Mouse (Mus musculus) spleen, postnatal 36 days (tissue): ENCODE measurements around the gene Sema3b.
A peak's percentile ranks its signal among the peaks of the same experiment; 100 is the strongest.

Experiments
- DNase-seq, 2 experiments: peaks; one replicate each; pipeline ENCODE4 v3.0.0; 2022; ENCODE audit warnings: low spot score in 2 of 2, mixed read lengths in 1 of 2

Gene Sema3b

DNA sequence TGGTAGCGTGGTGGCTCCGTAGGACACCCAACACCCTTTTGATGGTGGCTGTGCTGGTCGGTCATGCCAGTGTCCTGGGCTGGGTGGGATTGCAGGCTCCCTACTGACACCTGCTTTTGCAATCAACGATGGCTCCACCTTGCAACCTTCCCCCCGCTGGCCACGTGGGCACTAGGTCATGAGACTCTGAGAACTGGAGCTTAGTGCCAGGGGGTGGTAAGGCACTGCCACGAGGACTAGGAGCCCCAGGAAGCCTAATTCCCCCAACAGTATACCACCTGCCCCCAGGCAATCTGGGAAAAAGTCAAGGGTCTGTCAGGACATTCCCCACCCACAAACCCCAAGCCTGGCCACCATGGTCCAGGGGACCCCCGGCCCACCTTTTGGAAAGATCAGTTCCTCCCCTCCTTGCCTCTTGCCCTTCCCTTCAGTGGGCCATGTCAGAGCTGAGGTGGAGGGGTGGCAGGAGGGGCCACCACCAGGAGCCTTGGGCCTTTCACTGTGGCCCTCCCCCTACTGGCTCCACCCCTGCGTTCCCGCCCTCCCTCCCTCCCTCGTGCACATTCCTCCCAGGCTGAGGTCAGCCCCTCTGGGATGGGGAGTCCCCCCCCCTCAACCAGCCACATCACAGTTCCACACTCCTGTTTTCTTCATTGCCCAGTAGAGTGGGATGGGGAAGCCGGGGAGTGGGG, at the start of gene Sema3b:
Sema3b (minus strand) TSS at position 489 of the 692 bp plus-strand sequence.
- DNase-seq = no peak

GRCm38 (mm10) chr9:107658096-107658495, 49.1 kb upstream of the Sema3b start:
- DNase-seq = no peak

DNA sequence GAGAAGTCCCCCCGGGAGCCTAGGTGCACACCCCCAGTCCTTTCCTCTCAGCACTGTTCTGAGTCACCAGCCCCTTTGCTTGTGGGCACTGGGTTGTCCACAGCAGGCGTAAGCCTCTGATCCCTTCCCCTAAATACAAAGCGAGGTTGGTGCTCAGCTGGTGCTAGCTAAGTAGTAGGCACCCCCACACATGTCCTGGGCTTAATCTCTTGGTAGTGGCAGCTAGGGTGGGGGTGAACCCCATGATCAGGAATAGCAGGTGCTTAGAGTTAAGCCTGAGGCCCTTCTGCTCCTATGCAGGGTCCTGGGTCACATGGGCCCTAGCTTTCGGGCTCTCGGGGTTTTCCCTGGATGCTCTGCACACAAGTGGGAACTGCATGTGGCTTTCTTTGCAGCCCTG, 48.1 kb upstream of the Sema3b start:
- DNase-seq = no peak

- no peak for DNase-seq
Measured at GRCm38 (mm10) chr9:107654585-107654984, 45.6 kb upstream of the Sema3b start.

GRCm38 (mm10) chr9:107653474-107653873, 44.4 kb upstream of the Sema3b start:
- DNase-seq = no peak

- DNase-seq = no peak
Measured at GRCm38 (mm10) chr9:107650708-107651481, 41.9 kb upstream of the Sema3b start.

GRCm38 (mm10) chr9:107650225-107650624, 41.2 kb upstream of the Sema3b start:
- no peak for DNase-seq

- DNase-seq = no peak
Measured at GRCm38 (mm10) chr9:107648767-107649166, 39.7 kb upstream of the Sema3b start.

- DNase-seq = no peak
Measured at GRCm38 (mm10) chr9:107646975-107647374, 37.9 kb upstream of the Sema3b start.

GRCm38 (mm10) chr9:107645577-107645976, 36.5 kb upstream of the Sema3b start:
- peak; percentile 64 to 70 for DNase-seq

- DNase-seq = no peak
Measured at GRCm38 (mm10) chr9:107645153-107645510, 36.1 kb upstream of the Sema3b start.

GRCm38 (mm10) chr9:107644495-107645152, 35.6 kb upstream of the Sema3b start:
- DNase-seq = peak; percentile 88 to 92

DNA sequence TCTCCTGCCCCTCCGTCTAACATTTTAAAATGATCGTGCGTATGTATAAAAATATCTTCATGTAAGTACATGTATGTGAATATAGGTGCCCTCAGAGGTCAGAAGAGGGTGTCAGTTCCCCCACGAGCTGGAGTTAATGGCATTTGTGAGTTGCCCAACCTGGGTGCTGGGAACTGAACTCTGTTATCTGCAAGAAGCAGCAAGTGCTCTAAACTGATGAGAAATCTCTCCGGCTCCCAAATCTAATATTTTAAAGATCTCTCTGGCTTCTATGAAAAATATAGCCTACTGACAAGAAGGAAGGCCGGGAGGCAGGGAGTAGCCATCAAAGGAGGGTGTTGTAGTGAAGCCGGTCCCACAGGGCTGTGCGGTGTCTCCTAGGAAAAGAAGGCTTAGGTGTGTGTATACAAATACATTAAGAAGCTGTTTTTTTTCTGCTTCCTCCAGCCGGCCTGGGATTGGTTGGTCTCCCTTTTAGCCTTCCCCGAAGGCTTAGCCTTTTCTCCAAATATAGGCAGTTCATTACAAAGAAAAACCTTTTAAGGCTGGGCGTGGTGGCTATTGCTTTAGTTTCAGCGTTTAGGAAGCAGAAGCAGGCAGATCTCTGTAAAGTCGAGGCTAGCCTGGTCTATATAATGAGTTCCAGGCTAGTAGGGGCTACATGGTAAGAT, 34.6 kb upstream of the Sema3b start:
- no peak for DNase-seq

DNA sequence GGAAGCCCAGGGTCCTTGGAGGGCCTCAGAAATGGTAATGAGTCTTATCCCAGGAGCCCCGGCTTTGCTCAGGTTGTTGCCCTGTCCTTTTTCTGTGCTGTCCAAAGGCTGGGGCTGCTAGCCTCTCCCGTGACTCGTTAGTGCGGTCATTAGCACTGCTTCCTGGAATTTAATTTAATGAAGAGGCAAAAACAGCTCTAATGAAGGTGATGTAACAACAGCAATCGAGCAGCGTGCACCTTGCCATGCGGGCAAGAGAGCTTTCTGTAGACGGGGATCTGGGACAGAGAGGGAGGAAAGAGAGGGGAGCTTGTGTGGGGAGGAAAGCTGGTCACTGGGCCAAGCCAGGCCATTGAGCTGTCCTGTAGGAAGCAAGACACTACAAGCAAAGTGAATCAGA, 32.6 kb upstream of the Sema3b start:
- DNase-seq = no peak

- DNase-seq = peak; percentile 77 to 79
Measured at GRCm38 (mm10) chr9:107640257-107640772, 31.3 kb upstream of the Sema3b start.

DNA sequence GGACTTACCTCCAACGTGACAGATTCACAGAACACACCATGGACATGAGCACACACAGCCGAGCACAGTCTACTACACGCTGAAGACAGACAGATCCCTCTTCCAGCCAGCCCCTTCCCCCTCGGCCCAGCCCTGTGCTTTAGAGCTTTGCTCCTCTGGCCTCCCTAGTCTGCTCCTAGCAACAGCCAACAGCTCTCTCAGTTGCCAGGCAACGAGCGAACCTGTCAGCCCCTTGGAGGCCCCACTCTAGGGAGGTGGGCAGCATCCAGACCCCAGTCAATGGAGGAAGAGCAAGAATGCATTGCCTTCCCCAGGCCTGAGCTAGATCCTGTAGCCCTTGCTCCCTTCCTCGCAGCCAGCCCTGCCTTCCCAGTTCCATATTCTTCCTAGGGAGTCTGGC, 28.0 kb upstream of the Sema3b start:
- no peak for DNase-seq

- peak; percentile 99 for DNase-seq
Measured at GRCm38 (mm10) chr9:107635279-107636028, 26.4 kb upstream of the Sema3b start, which contains the start of gene Gnai2. TSS of gene Gnai2 (minus strand) at chr9:107635367.

- no peak for DNase-seq
Measured at GRCm38 (mm10) chr9:107634406-107635278, 25.6 kb upstream of the Sema3b start.

DNA sequence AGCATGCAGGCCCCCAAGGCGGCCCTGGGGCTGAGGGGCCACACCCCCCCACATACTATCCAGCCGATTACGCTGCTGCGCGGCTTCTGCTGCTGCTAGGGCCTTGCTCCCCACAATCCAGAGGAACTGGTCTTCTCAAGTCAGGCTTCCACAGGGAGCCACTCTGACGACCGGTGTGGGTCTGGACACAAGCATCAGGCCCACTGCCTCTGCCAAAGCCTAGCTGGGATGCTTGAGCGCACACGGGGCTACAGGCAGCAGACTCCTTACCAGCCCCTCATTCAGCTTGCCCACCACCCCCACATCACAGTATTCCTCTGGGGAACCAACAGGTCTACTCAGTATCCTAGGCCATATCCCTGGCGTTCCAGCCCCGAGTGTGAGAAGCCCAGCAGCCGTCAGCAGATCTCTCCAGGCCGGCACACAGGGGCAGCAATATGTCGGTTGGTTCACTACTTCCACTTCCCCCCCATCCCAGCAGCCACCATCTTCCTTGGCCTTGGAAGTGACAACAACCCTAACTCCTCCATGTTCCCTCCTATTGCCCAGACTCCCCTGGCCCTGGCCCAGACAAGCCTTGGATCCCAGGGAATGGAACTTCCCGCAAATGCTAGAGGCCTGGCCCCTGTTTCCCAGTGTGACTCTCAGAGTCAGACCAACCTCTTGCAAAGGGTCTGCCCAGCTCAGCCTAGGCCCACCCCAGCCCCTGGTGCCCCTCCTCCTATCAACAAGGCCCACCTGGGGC, 24.8 kb upstream of the Sema3b start:
- no peak for DNase-seq
